Mouse (Mus musculus) ES-Bruce4 (cell line): ENCODE results near the gene Cpt2. TPM values are rescaled to one million over a fixed set of nuclear protein-coding genes. Genes with fewer than 3 reads are reported as not detected.

Experiments
- H3K27ac ChIP-seq: 2 replicates; pipeline ENCODE4 v1.5.1; 2012; ENCODE audit warnings: low read length, inconsistent platforms; ENCODE audit not compliant: insufficient read depth
- H3K27me3 ChIP-seq: 2 replicates; pipeline ENCODE4 v1.6.1; 2012; ENCODE audit warnings: mild to moderate bottlenecking, low read length, inconsistent platforms; ENCODE audit not compliant: control insufficient read depth, poor library complexity, insufficient read depth, severe bottlenecking
- H3K36me3 ChIP-seq: 2 replicates; pipeline ENCODE4 v1.6.1; 2012; ENCODE audit warnings: inconsistent platforms, mild to moderate bottlenecking, low read length, moderate library complexity; ENCODE audit not compliant: control insufficient read depth, poor library complexity, insufficient read depth, severe bottlenecking
- H3K4me1 ChIP-seq: one replicate; pipeline ENCODE4 v1.8.1; 2011; ENCODE audit warnings: low read length; ENCODE audit not compliant: control insufficient read depth, insufficient read depth
- H3K4me3 ChIP-seq: 2 replicates; pipeline ENCODE4 v1.5.1; 2011; ENCODE audit warnings: low read depth, mild to moderate bottlenecking, low read length
- H3K9ac ChIP-seq: 2 replicates; pipeline ENCODE4 v1.6.1; 2012; ENCODE audit warnings: low read depth, mild to moderate bottlenecking, inconsistent platforms; ENCODE audit not compliant: poor library complexity, severe bottlenecking
- H3K9me3 ChIP-seq: replicated peaks from 2 replicates; pipeline ENCODE4 v1.6.1; 2012; ENCODE audit warnings: mild to moderate bottlenecking, low read length, inconsistent platforms; ENCODE audit not compliant: control insufficient read depth, poor library complexity, insufficient read depth, severe bottlenecking
- CTCF ChIP-seq: IDR thresholded peaks from one replicate; pipeline ENCODE4 v1.8.1; 2011; ENCODE audit warnings: low read depth, low read length
- EP300 ChIP-seq: IDR thresholded peaks from 2 replicates; pipeline ENCODE4 v1.6.1; 2011; ENCODE audit warnings: low read depth, low read length; ENCODE audit not compliant: insufficient read depth
- POLR2A ChIP-seq: IDR thresholded peaks from one replicate; pipeline ENCODE4 v1.8.1; 2011; ENCODE audit warnings: low read length; ENCODE audit not compliant: insufficient read depth
- polyA plus RNA-seq: library from polyadenylated mRNA; stranded (reverse); fragments of >200 nt; gene quantifications from 2 replicates; pipeline ENCODE4 v1.2.4, GENCODE M21; 2011; ENCODE audit warnings: low read depth; ENCODE audit not compliant: missing spikeins, insufficient read depth, insufficient read length

Cpt2 gene
- polyA plus RNA-seq, 1 experiment, result 41.5 TPM

DNA sequence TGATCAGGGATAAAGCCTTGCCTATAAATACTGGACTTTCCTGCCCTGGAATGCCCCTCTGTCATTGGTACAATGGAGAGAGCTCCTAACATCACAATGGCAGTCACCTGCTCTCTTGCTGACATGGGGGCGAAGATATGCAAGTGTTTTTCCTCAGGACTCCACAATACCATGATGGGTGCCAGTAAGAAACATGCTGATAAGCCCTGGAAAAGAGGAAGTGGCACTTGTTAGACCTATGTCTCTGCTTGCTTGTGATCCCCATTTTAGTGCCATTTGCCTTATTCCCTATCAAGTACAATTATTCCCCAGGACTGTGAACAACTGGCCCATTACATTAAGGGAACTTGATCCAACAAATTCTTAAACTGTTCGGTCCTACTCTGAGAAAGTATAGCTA, 5.3 kb upstream of the Cpt2 start:
- H3K36me3 ChIP-seq, result no peaks in the 10 kb centered on the region

GRCm38 (mm10) chr4:107928269-107928668, 4.9 kb upstream of the Cpt2 start:
- H3K4me1 ChIP-seq, result no peaks in the 10 kb centered on the region
- H3K36me3 ChIP-seq, result no peaks in the 10 kb centered on the region
- no peaks in the 10 kb centered on the region for H3K9me3 ChIP-seq
- TF ChIP-seq EP300 (no peak), CTCF (no peak), POLR2A (no peak)
- H3K4me3 ChIP-seq, result no peak overlapping the region
- no peak overlapping the region for H3K27ac ChIP-seq
- H3K27me3 ChIP-seq, result no peaks in the 10 kb centered on the region
- H3K9ac ChIP-seq, result no peak overlapping the region

More for the DNA sequence above, 5.3 kb upstream of the Cpt2 start:
- Histone ChIP-seq H3K9ac (no peak overlapping the region), H3K27me3 (no peaks in the 10 kb centered on the region), H3K4me3 (no peak overlapping the region), H3K27ac (no peak overlapping the region), H3K4me1 (no peaks in the 10 kb centered on the region), H3K9me3 (no peaks in the 10 kb centered on the region)
- TF ChIP-seq CTCF (no peak), EP300 (no peak), POLR2A (no peak)

- Histone ChIP-seq H3K4me3 (no peak overlapping the region), H3K9me3 (no peaks in the 10 kb centered on the region), H3K27ac (no peak overlapping the region), H3K4me1 (no peaks in the 10 kb centered on the region), H3K36me3 (no peaks in the 10 kb centered on the region), H3K27me3 (no peaks in the 10 kb centered on the region), H3K9ac (no peak overlapping the region)
- TF ChIP-seq POLR2A (no peak), EP300 (no peak), CTCF (no peak)
Measured at GRCm38 (mm10) chr4:107923803-107924194, 389 bp upstream of the Cpt2 start.

DNA sequence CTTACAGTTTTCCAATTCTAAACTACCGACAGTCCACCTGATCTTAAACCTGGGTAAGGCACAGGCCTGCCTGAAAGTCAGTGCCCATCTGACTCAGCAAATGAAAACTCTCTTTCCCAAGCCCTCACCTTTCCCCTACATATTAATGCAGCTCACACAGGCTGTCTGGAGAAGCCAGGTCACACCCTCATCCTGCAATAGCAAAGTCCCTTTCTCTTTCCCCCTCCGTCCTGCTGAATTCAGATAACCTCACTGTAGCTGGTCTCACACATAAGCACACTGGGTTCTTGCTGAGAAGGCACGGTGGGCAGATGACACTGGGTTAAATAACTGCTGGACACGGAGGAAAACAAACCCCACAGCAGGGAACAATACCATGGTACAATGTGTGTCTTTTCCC, 1.5 kb downstream of the Cpt2 start:
- no peak for TF ChIP-seq POLR2A
- TF ChIP-seq CTCF, result no peak
- TF ChIP-seq EP300, result no peak
- Histone ChIP-seq H3K4me3 (no peak overlapping the region), H3K9ac (no peak overlapping the region), H3K27ac (no peak overlapping the region), H3K9me3 (no peaks in the 10 kb centered on the region), H3K27me3 (no peaks in the 10 kb centered on the region), H3K36me3 (no peaks in the 10 kb centered on the region), H3K4me1 (no peaks in the 10 kb centered on the region)

DNA sequence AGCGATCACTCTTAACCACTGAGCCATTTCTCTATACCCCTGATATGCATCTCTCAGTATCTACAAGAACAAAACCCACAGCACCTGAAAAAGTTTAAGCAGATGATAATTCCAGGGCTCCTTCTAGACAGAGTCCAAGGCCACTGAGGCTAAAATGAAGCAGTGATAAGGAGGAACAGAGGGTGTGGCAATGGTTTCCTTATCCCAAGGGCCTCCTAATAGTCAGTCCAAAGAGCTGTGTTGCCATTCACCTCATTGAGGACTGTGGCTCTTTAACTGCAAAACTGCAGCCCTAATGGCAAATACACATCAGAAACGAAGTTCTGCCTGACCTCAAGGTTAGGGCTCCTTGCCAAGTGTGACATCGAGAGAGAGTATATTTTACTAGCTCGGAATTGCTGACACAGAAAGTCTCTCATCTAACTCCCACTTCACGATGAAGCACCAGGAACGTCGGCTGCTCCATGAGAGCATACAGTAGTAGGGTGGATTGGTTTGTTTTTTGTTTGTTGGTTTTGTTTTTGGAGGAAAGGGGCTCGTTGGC, 2.2 kb downstream of the Cpt2 start:
- no peaks in the 10 kb centered on the region for H3K27me3 ChIP-seq
- no peak overlapping the region for H3K27ac ChIP-seq
- H3K4me1 ChIP-seq, result no peaks in the 10 kb centered on the region
- no peaks in the 10 kb centered on the region for H3K36me3 ChIP-seq
- TF ChIP-seq EP300, result no peak
- no peak for TF ChIP-seq CTCF
- TF ChIP-seq POLR2A, result no peak
- H3K9me3 ChIP-seq, result no peaks in the 10 kb centered on the region
- no peak overlapping the region for H3K4me3 ChIP-seq
- no peak overlapping the region for H3K9ac ChIP-seq

GRCm38 (mm10) chr4:107920336-107920735, 3.1 kb downstream of the Cpt2 start:
- Histone ChIP-seq H3K27ac (no peak overlapping the region), H3K4me3 (no peak overlapping the region), H3K27me3 (no peaks in the 10 kb centered on the region), H3K4me1 (no peaks in the 10 kb centered on the region), H3K9me3 (no peaks in the 10 kb centered on the region), H3K36me3 (no peaks in the 10 kb centered on the region), H3K9ac (no peak overlapping the region)
- TF ChIP-seq POLR2A, result no peak
- no peak for TF ChIP-seq CTCF
- no peak for TF ChIP-seq EP300
